Mouse (Mus musculus) megakaryocyte, embryonic 14.5 days (primary cell): ENCODE results near the gene Fnip1.

Experiments used
- FLI1 ChIP-seq: IDR thresholded peaks from 2 replicates; pipeline ENCODE4 v1.6.1; 2012; ENCODE audit warnings: low read length, inconsistent platforms, mixed read lengths
- GATA1 ChIP-seq: IDR thresholded peaks from 3 replicates; pipeline ENCODE4 v1.6.1; 2012; ENCODE audit warnings: mixed read lengths, low read length, inconsistent platforms, borderline replicate concordance

DNA sequence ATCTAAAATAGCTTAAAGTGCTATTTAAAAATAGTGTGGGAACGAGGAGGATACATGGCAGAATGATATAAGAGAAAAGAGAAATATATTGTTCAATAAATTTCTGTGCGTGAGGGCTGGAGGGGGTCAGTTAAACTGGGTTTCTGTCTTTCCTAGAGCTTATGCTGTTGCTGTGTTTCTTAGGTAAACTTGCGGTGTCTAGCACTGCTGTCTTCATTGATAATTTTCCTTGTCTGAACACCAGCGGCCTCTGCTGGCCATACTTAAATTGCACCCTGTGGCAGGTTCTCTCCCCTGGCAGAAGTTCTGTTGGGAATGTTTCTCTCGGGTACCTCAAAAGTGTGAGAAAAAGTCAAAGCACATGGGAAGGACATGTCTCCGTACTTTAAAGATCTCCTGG lies 96.9 kb downstream of the Fnip1 start:
- TF ChIP-seq FLI1 (no peak), GATA1 (no peak)
